Mouse (Mus musculus) liver, postnatal 0 days (tissue): ENCODE results near the gene Adgrl4.

Source experiments
- CTCF ChIP-seq: sonication (generic); IDR thresholded peaks from 2 replicates; pipeline ENCODE4 v1.5.1; 2016; ENCODE audit warnings: antibody characterized with exemption, low read depth
- EP300 ChIP-seq: IDR thresholded peaks from 2 replicates; pipeline ENCODE4 v1.6.1; 2016; ENCODE audit warnings: antibody characterized with exemption, low read depth, mild to moderate bottlenecking

- TF ChIP-seq EP300 (no peak), CTCF (no peak)
These were observed 21.9 kb downstream of the Adgrl4 start for GRCm38 (mm10) chr3:151459430-151460190.
